Mouse (Mus musculus) spleen, postnatal 36 days (tissue): ENCODE data around the gene Krt27.
A peak's percentile ranks its signal among the peaks of the same experiment; 100 is the strongest.

ENCODE experiments used
- DNase-seq, 2 experiments: peaks; one replicate each; pipeline ENCODE4 v3.0.0; 2022; ENCODE audit warnings: low spot score in 2 of 2, mixed read lengths in 1 of 2

Krt27 gene

DNA sequence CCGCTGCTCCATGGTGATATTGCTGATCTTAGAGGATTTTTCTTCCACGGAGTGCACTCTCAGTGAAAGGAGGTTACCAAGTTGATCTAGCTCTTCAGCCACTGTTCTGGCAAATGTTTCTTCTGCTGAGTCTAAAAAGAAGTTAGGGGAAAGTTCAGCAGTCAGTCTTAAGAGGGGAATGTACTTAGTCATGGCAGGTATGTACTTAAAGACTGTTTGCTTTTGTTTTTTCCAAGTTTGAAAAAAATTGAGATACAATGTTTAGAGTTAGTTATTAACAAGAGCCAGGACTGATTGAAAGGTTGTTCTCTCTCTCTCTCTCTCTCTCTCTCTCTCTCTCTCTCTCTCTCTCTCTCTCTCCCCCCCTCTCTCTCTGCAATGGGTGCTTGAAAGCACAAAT, 21.2 kb downstream of the Krt27 start:
- DNase-seq: no peak

GRCm38 (mm10) chr11:99322851-99323250, 28.1 kb downstream of the Krt27 start, which contains the start of gene Krt25:
Gene Krt25, minus strand, starts transcription at chr11:99322951.
- no peak for DNase-seq

DNA sequence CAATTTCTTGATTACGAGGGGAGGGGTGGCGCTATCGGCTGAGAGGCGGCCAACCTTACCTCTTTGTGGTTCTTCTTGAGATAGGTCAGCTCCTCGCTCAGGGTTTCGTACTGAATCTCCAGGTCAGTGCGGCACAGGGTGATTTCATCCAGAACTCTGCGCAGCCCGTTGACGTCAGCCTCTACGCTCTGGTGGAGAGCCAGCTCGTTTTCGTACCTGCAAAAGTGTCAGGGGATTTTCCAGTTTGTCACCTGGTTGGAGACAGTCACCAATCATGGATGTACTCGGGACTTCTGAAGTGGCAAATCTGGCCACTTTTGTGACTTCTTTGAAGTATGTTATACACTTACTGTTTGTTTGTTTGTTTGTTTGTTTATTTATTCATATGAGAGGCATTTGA, 29.8 kb downstream of the Krt27 start:
- no peak for DNase-seq

GRCm38 (mm10) chr11:99319127-99319526, 31.8 kb downstream of the Krt27 start:
- no peak for DNase-seq

DNA sequence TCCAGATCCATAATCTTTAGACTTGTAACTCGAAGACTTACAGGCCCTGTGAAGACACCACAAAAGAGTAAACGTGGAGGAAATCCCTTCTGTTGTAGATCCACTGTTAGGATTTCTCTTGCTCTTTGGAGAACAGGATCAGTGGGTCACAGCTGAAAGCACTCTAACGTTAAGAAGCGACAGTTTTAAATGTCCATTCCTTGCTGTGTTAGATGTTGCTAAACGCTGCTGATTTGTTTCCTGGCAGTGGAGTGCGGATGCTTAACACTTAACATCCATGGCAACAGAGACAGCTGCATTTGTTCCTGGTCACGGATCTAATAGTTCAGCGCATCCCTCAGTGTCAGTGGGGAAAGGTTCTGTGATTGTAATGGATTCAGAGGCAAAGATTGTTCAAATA, 34.4 kb downstream of the Krt27 start:
- no peak for DNase-seq

- DNase-seq: no peak
These were observed 36.3 kb downstream of the Krt27 start for GRCm38 (mm10) chr11:99314594-99314993.

GRCm38 (mm10) chr11:99310882-99311281, 40.0 kb downstream of the Krt27 start:
- peak in 1 of 2 experiments; percentile 3 for DNase-seq

- DNase-seq: peak; percentile 40 to 51
These were observed 43.3 kb downstream of the Krt27 start for GRCm38 (mm10) chr11:99307579-99307978.
